12 mouse cellular contexts compared by ENCODE assay signal in genomic region chr16:35588731-35589151, GRCm38 (mm10). TPM values are rescaled to one million over a fixed set of nuclear protein-coding genes. Genes with fewer than 3 reads are reported as not detected.
A peak's percentile ranks its signal among the peaks of the same experiment; 100 is the strongest.
DNase-seq lines count a peak whose midpoint lies in the region; ATAC-seq lines count a peak whose summit lies in the region.
"Had no signal": no experiment of that assay in that cellular context is flagged by ENCODE, and none has a peak within 500 bp of the region (broad histone marks: within the 10 kb centered on the region; RNA-seq: fewer than 3 reads in every experiment).

No protein-coding gene starts in this region.

- no peaks in the 10 kb centered on the region for H3K36me3 ChIP-seq in heart, embryonic 11.5 days (ENCODE audit: control insufficient read depth, insufficient read depth, low read length)
- H3K36me3 ChIP-seq in embryonic facial prominence, embryonic 12.5 days = no peaks in the 10 kb centered on the region
- no peaks in the 10 kb centered on the region for H3K36me3 ChIP-seq in intestine, embryonic 14.5 days (ENCODE audit: control insufficient read depth, insufficient read depth, low read length)
- no peaks in the 10 kb centered on the region for H3K36me3 ChIP-seq in neural tube, embryonic 11.5 days (ENCODE audit: control insufficient read depth, insufficient read depth, low read length)

- 12% methylated on average over 18 of the region's 18 CpGs for WGBS in heart, embryonic 11.5 days (ENCODE audit: insufficient replicate concordance)
- 10% methylated on average over 18 of the region's 18 CpGs for WGBS in embryonic facial prominence, embryonic 12.5 days
- 35% methylated on average over 18 of the region's 18 CpGs for WGBS in intestine, embryonic 14.5 days
- 4% methylated on average over 18 of the region's 18 CpGs for WGBS in neural tube, embryonic 11.5 days

- no peak overlapping the region for H3K9ac ChIP-seq in heart, embryonic 11.5 days (ENCODE audit: low read depth, low read length)
- no peak overlapping the region for H3K9ac ChIP-seq in embryonic facial prominence, embryonic 12.5 days
- no peak overlapping the region for H3K9ac ChIP-seq in intestine, embryonic 14.5 days (ENCODE audit: low read length)
- peak overlapping the region; percentile 29 for H3K9ac ChIP-seq in neural tube, embryonic 11.5 days (ENCODE audit: low read length)

- no peaks in the 10 kb centered on the region for H3K9me3 ChIP-seq in heart, embryonic 11.5 days (replicated peaks; ENCODE audit: control insufficient read depth, low read length)
- no peaks in the 10 kb centered on the region for H3K9me3 ChIP-seq in embryonic facial prominence, embryonic 12.5 days
- 0 out of 2 replicates have a peak, but pooled peaks cover 4% of the 10 kb centered on the region for H3K9me3 ChIP-seq in intestine, embryonic 14.5 days (ENCODE audit: control insufficient read depth, low read length)
- H3K9me3 ChIP-seq in neural tube, embryonic 11.5 days (ENCODE audit: control insufficient read depth, low read length) = no peaks in the 10 kb centered on the region

- H3K27ac ChIP-seq in heart, embryonic 11.5 days (ENCODE audit: low read depth, low read length) = no peak overlapping the region
- H3K27ac ChIP-seq in embryonic facial prominence, embryonic 12.5 days = no peak overlapping the region
- no peak overlapping the region for H3K27ac ChIP-seq in intestine, embryonic 14.5 days (ENCODE audit: low read depth)
- peak overlapping the region; percentile 82 for H3K27ac ChIP-seq in neural tube, embryonic 11.5 days (ENCODE audit: low read depth, low read length)
- H3K27ac ChIP-seq: heart, adult 2 months; left cerebral cortex, adult 2 months had no signal

- H3K4me1 ChIP-seq in heart, embryonic 11.5 days (ENCODE audit: control insufficient read depth, insufficient read depth, low read length) = peaks cover 18% of the 10 kb centered on the region
- H3K4me1 ChIP-seq in embryonic facial prominence, embryonic 12.5 days = peaks cover 37% of the 10 kb centered on the region
- peaks cover 35% of the 10 kb centered on the region for H3K4me1 ChIP-seq in intestine, embryonic 14.5 days (replicated peaks; ENCODE audit: control insufficient read depth, insufficient read depth, low read length)
- peaks cover 54% of the 10 kb centered on the region for H3K4me1 ChIP-seq in neural tube, embryonic 11.5 days (ENCODE audit: control insufficient read depth, insufficient read depth, low read length)

- peaks cover 19% of the 10 kb centered on the region for H3K27me3 ChIP-seq in heart, embryonic 11.5 days (ENCODE audit: control insufficient read depth, insufficient read depth, low read length)
- peaks cover 7% of the 10 kb centered on the region for H3K27me3 ChIP-seq in embryonic facial prominence, embryonic 12.5 days
- 0 out of 2 replicates have a peak, but pooled peaks cover 2% of the 10 kb centered on the region for H3K27me3 ChIP-seq in intestine, embryonic 14.5 days (replicated peaks; ENCODE audit: control insufficient read depth, insufficient read depth, low read length)
- H3K27me3 ChIP-seq in neural tube, embryonic 11.5 days (ENCODE audit: control insufficient read depth, insufficient read depth, low read length) = no peaks in the 10 kb centered on the region

- no peak overlapping the region for H3K4me3 ChIP-seq in heart, embryonic 11.5 days (ENCODE audit: low read depth, low read length)
- H3K4me3 ChIP-seq in embryonic facial prominence, embryonic 12.5 days = no peak overlapping the region
- no peak overlapping the region for H3K4me3 ChIP-seq in intestine, embryonic 14.5 days (ENCODE audit: low read depth, low read length)
- no peak overlapping the region; the same call in 1 of the 2 replicates for H3K4me3 ChIP-seq in neural tube, embryonic 11.5 days (ENCODE audit: low read depth, low read length)
- H3K4me3 ChIP-seq: heart, adult 2 months; left cerebral cortex, adult 2 months had no signal

- DNase-seq in heart, postnatal 4 days = no peak
- peak; percentile 58 for DNase-seq in intestine, embryonic 14.5 days (ENCODE audit: low spot score)
- peak; percentile 66 for DNase-seq in neural tube, embryonic 11.5 days (ENCODE audit: low spot score)
- DNase-seq in spleen, adult 12 weeks (ENCODE audit: low spot score) = no peak
- no peak for DNase-seq in thymus, postnatal 36 days
- DNase-seq in adrenal gland, postnatal 4 days (ENCODE audit: low spot score in 2 of 2) = no peak
- DNase-seq: cerebellum, postnatal 25 days; heart, adult 2 months had no signal

- H3K4me2 ChIP-seq in heart, embryonic 11.5 days = peak overlapping the region; percentile 43; the same call in 1 of the 2 replicates
- H3K4me2 ChIP-seq in embryonic facial prominence, embryonic 12.5 days (replicated peaks) = peak overlapping the region; percentile 16; the same call in 1 of the 2 replicates
- peak overlapping the region; percentile 6; the same call in 1 of the 2 replicates for H3K4me2 ChIP-seq in intestine, embryonic 14.5 days (ENCODE audit: low read length)
- peak overlapping the region; percentile 31 for H3K4me2 ChIP-seq in neural tube, embryonic 11.5 days (ENCODE audit: low read depth)

- ATAC-seq in heart, embryonic 11.5 days (replicated peaks; ENCODE audit: insufficient number of reproducible peaks, low FRiP score, low TSS enrichment) = no peak
- ATAC-seq in embryonic facial prominence, embryonic 12.5 days (ENCODE audit: insufficient number of reproducible peaks, insufficient read depth, low FRiP score, low TSS enrichment) = no peak
- no peak for ATAC-seq in intestine, embryonic 14.5 days (replicated peaks; ENCODE audit: low FRiP score, low TSS enrichment, low read depth)
- ATAC-seq in neural tube, embryonic 11.5 days (ENCODE audit: insufficient read depth, low FRiP score, low TSS enrichment) = peak; percentile 55

RNA-seq across cellular contexts. Expression of gene Sema5b, which starts 47.8 kb away (rescaled TPM):
- 2.6 and 2.9 TPM in 2 replicates for polyA plus RNA-seq in heart, embryonic 11.5 days (2014; fragmentation: Nextera tagmentation; extraction: Ambion mirVana)
- total RNA-seq in heart, postnatal 4 days (2021) = 1 to 10 TPM; 2.1 to 2.8 TPM
- 9.2 and 11.3 TPM in 2 replicates for polyA plus RNA-seq in embryonic facial prominence, embryonic 12.5 days (2016; fragmentation: Nextera tagmentation; extraction: Ambion mirVana)
- polyA plus RNA-seq in intestine, embryonic 14.5 days (2014; fragmentation: Nextera tagmentation; extraction: Ambion mirVana) = 5.1 and 7.0 TPM in 2 replicates
- polyA plus RNA-seq in neural tube, embryonic 11.5 days (2014; fragmentation: Nextera tagmentation; extraction: Ambion mirVana) = 28.1 and 28.9 TPM in 2 replicates
- total RNA-seq in adrenal gland, postnatal 4 days (2021) = 10 to 100 TPM; 11.1 to 11.7 TPM
- total RNA-seq: megakaryocyte, adult 5-6 weeks had no signal

Comparison
In these comparisons a context has a peak if more than half of its experiments do, and no peak if none do; other contexts are left out.
1. DNase-seq: peak in intestine, embryonic 14.5 days (single experiment) and neural tube, embryonic 11.5 days (single experiment); none in heart, postnatal 4 days (single experiment), spleen, adult 12 weeks (single experiment), thymus, postnatal 36 days (0 of 2) and adrenal gland, postnatal 4 days (0 of 2).
2. Peak in every context shown above with its lines, with median percentiles within 50 percentile points of each other: H3K4me2 ChIP-seq.